Mouse (Mus musculus): ENCODE data around the gene Syce3. TPM values are rescaled to one million over a fixed set of nuclear protein-coding genes. Genes with fewer than 3 reads are reported as not detected.

Syce3 gene
- total RNA-seq, 2 experiments from 2014 or later: 0.87 TPM; not detected in 1

- DNase-seq (ENCODE audit: low spot score in 2 of 2): no peak
- intact Hi-C loops (cut with DNase I): no loop called here
Measured at GRCm38 (mm10) chr15:89343325-89343724, 67.0 kb downstream of the Syce3 start.

GRCm38 (mm10) chr15:89341678-89342077, 68.6 kb downstream of the Syce3 start:
- DNase-seq (ENCODE audit: low spot score in 2 of 2): no peak
- intact Hi-C loops (cut with DNase I): no loop called here

Other genes starting within 250 kb of the Syce3 start
- gene Plxnb2, start 229.7 kb downstream of the Syce3 start, total RNA-seq (2021): 10 to 100 TPM; 43.4 to 44.9 TPM
- 10 to 100 TPM; 44.8 to 47.0 TPM for gene Dennd6b, start 214.0 kb downstream of the Syce3 start, total RNA-seq (2021)
- gene Ppp6r2, start 198.9 kb downstream of the Syce3 start, total RNA-seq (2021): 100 to 1,000 TPM; 148 to 149 TPM
- 100 to 1,000 TPM; 205 to 212 TPM for gene Sbf1, start 95.2 kb downstream of the Syce3 start, total RNA-seq (2021)
- gene Adm2, start 87.8 kb downstream of the Syce3 start, total RNA-seq (2021): not detected
- not detected for gene Miox, start 76.1 kb downstream of the Syce3 start, total RNA-seq (2021)
- 10 to 100 TPM; 21.0 to 21.8 TPM for gene Lmf2, start 54.8 kb downstream of the Syce3 start, total RNA-seq (2021)
- 10 to 100 TPM; 96.1 to 97.4 TPM for gene Ncaph2, start 54.8 kb downstream of the Syce3 start, total RNA-seq (2021)
- gene Sco2, start 36.7 kb downstream of the Syce3 start, total RNA-seq (2021): 10 to 100 TPM; 25.3 to 26.8 TPM
- 1 to 10 TPM; 1.3 to 1.6 TPM for gene Tymp, start 33.5 kb downstream of the Syce3 start, total RNA-seq (2021)
- gene Odf3b, start 31.2 kb downstream of the Syce3 start, total RNA-seq (2021): under 1 TPM; 0.57 to 0.80 TPM
- under 1 TPM; 0.30 to 0.34 TPM for gene Klhdc7b, start 25.6 kb downstream of the Syce3 start, total RNA-seq (2021)
- gene Cpt1b, start 15.4 kb upstream of the Syce3 start, total RNA-seq (2021): 1 to 10 TPM; 1.3 to 1.6 TPM
- gene C730034F03Rik, start 19.1 kb upstream of the Syce3 start, total RNA-seq (2021): 1 to 10 TPM; 1.9 to 2.1 TPM
- under 1 TPM in 1 of 2 experiments, not detected in 1; 0.80 TPM for gene Gm44502, start 19.2 kb upstream of the Syce3 start, total RNA-seq (2021)
- 10 to 100 TPM; 35.4 to 39.7 TPM for gene Chkb, start 19.4 kb upstream of the Syce3 start, total RNA-seq (2021)
- 100 to 1,000 TPM; 201 to 242 TPM for gene Mapk8ip2, start 43.4 kb upstream of the Syce3 start, total RNA-seq (2021)
- 10 to 100 TPM; 30.4 to 32.5 TPM for gene Arsa, start 66.9 kb upstream of the Syce3 start, total RNA-seq (2021)
- gene Shank3, start 89.1 kb upstream of the Syce3 start, total RNA-seq (2021): 100 to 1,000 TPM; 210 to 243 TPM
- gene Acr, start 157.8 kb upstream of the Syce3 start, total RNA-seq (2021): 1 to 10 TPM; 1.1 to 1.5 TPM
- gene Rabl2, start 181.4 kb upstream of the Syce3 start, total RNA-seq (2021): 10 to 100 TPM; 36.9 to 37.1 TPM